Mouse (Mus musculus): ENCODE data around the gene Cacng1.

DNA sequence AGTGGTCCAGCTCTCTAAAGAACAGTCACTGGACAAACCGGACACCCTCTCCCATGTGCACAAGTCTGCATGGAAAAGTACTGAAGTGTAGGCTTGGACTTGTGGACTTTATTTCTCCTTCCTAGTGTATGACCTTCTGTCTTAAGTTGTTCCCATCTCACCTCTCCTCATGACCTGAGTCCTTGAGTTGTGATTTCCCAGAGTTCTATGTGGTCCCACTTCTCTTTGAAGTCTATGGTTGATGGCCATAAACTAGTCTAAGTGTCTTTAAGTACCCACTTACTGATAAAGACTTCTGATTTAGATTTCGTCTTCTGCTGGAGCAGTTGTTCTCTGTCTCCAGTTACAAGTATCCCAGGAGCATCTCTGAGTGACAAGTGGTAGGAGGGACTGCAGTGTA lies 48.8 kb downstream of the Cacng1 start:
- TF ChIP-seq CTCF (IDR thresholded peaks at IDR 0.05; ENCODE audit: low read depth) (no peak), EP300 (IDR thresholded peaks at IDR 0.05; ENCODE audit: low read depth) (no peak)

Measured in liver, postnatal 0 days (tissue).